Mouse (Mus musculus) forebrain, embryonic 16.5 days (tissue): ENCODE measurements around the gene Ltb4r1. TPM values are rescaled to one million over a fixed set of nuclear protein-coding genes. Genes with fewer than 3 reads are reported as not detected.
A peak's percentile ranks its signal among the peaks of the same experiment; 100 is the strongest.

Source experiments
- ATAC-seq: fragments of 200-750 bp; cut with Nextera tagmentation; 2 replicates; pipeline ENCODE4 v1.8.0; 2017; ENCODE audit warnings: mild to moderate bottlenecking, moderate library complexity
- H3K27ac ChIP-seq: fragments of 300-500 bp; sonication (generic); 2 replicates; pipeline ENCODE4 v1.5.1; 2014; ENCODE audit warnings: low read length, control low read depth
- H3K27me3 ChIP-seq: fragments of 300-500 bp; sonication (generic); replicated peaks from 2 replicates; pipeline ENCODE4 v1.6.1; 2014; ENCODE audit warnings: low read length; ENCODE audit not compliant: control insufficient read depth, insufficient read depth
- H3K36me3 ChIP-seq: fragments of 300-500 bp; sonication (generic); 2 replicates; pipeline ENCODE4 v1.6.1; 2014; ENCODE audit not compliant: control insufficient read depth, insufficient read depth
- H3K4me1 ChIP-seq: fragments of 300-500 bp; sonication (generic); replicated peaks from 2 replicates; pipeline ENCODE4 v1.6.1; 2014; ENCODE audit warnings: low read length; ENCODE audit not compliant: control insufficient read depth, insufficient read depth
- H3K4me2 ChIP-seq: fragments of 300-500 bp; sonication (generic); 2 replicates; pipeline ENCODE4 v1.6.1; 2014; ENCODE audit warnings: mild to moderate bottlenecking, low read length, control low read depth
- H3K4me3 ChIP-seq: fragments of 300-500 bp; sonication (generic); replicated peaks from 2 replicates; pipeline ENCODE4 v1.5.1; 2014; ENCODE audit warnings: mild to moderate bottlenecking, low read length, control low read depth
- H3K9ac ChIP-seq: fragments of 300-500 bp; sonication (generic); replicated peaks from 2 replicates; pipeline ENCODE4 v1.6.1; 2014; ENCODE audit warnings: low read depth, low read length, control low read depth
- H3K9me3 ChIP-seq: fragments of 300-500 bp; sonication (generic); 2 replicates; pipeline ENCODE4 v1.6.1; 2016; ENCODE audit warnings: low read length; ENCODE audit not compliant: control insufficient read depth
- WGBS: fragments of 180-500 bp; shearing (Covaris S2); extraction: QIAGEN DNeasy Blood & Tissue Kit; methylation state at CpG from one replicate; pipeline ENCODE4 v1.1.7; 2014; 5-methylcytosine and 5-hydroxymethylcytosine counted together
- polyA plus RNA-seq: library from polyadenylated mRNA; unstranded; fragments of >200 nt; fragmentation: Nextera tagmentation; extraction: Ambion mirVana; gene quantifications from 2 replicates; pipeline ENCODE4 v1.2.1, GENCODE M21; 2015

Gene Ltb4r1
- polyA plus RNA-seq, 1 experiment from 2014 or later = 0.25 TPM

GRCm38 (mm10) chr14:55762001-55762821 is 3.6 kb upstream of the Ltb4r1 start:
- Histone ChIP-seq H3K27me3 (peaks cover 32% of the 10 kb centered on the region), H3K4me1 (peaks cover 9% of the 10 kb centered on the region), H3K4me3 (peak overlapping the region; percentile 64), H3K27ac (peak overlapping the region; percentile 42), H3K9ac (peak overlapping the region; percentile 85), H3K9me3 (no peaks in the 10 kb centered on the region), H3K36me3 (no peaks in the 10 kb centered on the region), H3K4me2 (peak overlapping the region; percentile 94)
- peak; percentile 69 for ATAC-seq
- under 1% methylated on average over 77 of the region's 77 CpGs for WGBS

GRCm38 (mm10) chr14:55763166-55763565 is 2.6 kb upstream of the Ltb4r1 start:
- no peak overlapping the region for H3K4me2 ChIP-seq
- ATAC-seq = no peak
- WGBS = 69% methylated on average over 7 of the region's 7 CpGs
- peaks cover 34% of the 10 kb centered on the region for H3K27me3 ChIP-seq
- H3K36me3 ChIP-seq = no peaks in the 10 kb centered on the region
- peaks cover 16% of the 10 kb centered on the region for H3K4me1 ChIP-seq
- no peak overlapping the region for H3K27ac ChIP-seq
- H3K4me3 ChIP-seq = no peak overlapping the region
- no peaks in the 10 kb centered on the region for H3K9me3 ChIP-seq
- H3K9ac ChIP-seq = no peak overlapping the region

GRCm38 (mm10) chr14:55767519-55768414 is 2.0 kb downstream of the Ltb4r1 start:
- WGBS = 10% methylated on average over 52 of the region's 52 CpGs
- H3K9me3 ChIP-seq = no peaks in the 10 kb centered on the region
- ATAC-seq = peak; percentile 48

GRCm38 (mm10) chr14:55768555-55768954 is 2.8 kb downstream of the Ltb4r1 start:
- Histone ChIP-seq H3K4me1 (peaks cover 6% of the 10 kb centered on the region; the same call in 1 of the 2 replicates), H3K36me3 (no peaks in the 10 kb centered on the region), H3K4me3 (no peak overlapping the region), H3K9me3 (no peaks in the 10 kb centered on the region), H3K27ac (no peak overlapping the region), H3K9ac (no peak overlapping the region), H3K27me3 (peaks cover 29% of the 10 kb centered on the region), H3K4me2 (no peak overlapping the region)
- 87% methylated on average over 6 of the region's 6 CpGs for WGBS
- no peak for ATAC-seq

More at GRCm38 (mm10) chr14:55767519-55768414, 2.0 kb downstream of the Ltb4r1 start:
- peaks cover 31% of the 10 kb centered on the region for H3K27me3 ChIP-seq
- peak overlapping the region; percentile 55 for H3K4me3 ChIP-seq
- H3K4me1 ChIP-seq = peaks cover 6% of the 10 kb centered on the region; the same call in 1 of the 2 replicates
- H3K27ac ChIP-seq = no peak overlapping the region
- peak overlapping the region; percentile 67 for H3K9ac ChIP-seq
- peak overlapping the region; percentile 79 for H3K4me2 ChIP-seq
- no peaks in the 10 kb centered on the region for H3K36me3 ChIP-seq

GRCm38 (mm10) chr14:55769087-55769703 is 3.4 kb downstream of the Ltb4r1 start:
- no peak overlapping the region for H3K27ac ChIP-seq

GRCm38 (mm10) chr14:55776711-55777110 is 10.9 kb downstream of the Ltb4r1 start:
- Histone ChIP-seq H3K9ac (no peak overlapping the region), H3K4me3 (no peak overlapping the region), H3K36me3 (no peaks in the 10 kb centered on the region), H3K9me3 (no peaks in the 10 kb centered on the region), H3K4me1 (no peaks in the 10 kb centered on the region), H3K27me3 (peaks cover 6% of the 10 kb centered on the region), H3K27ac (no peak overlapping the region), H3K4me2 (no peak overlapping the region)
- ATAC-seq = no peak
- 84% methylated on average over 7 of the region's 7 CpGs for WGBS

More at GRCm38 (mm10) chr14:55769087-55769703, 3.4 kb downstream of the Ltb4r1 start:
- no peaks in the 10 kb centered on the region for H3K9me3 ChIP-seq
- WGBS = 79% methylated on average over 16 of the region's 16 CpGs
- H3K9ac ChIP-seq = no peak overlapping the region
- H3K36me3 ChIP-seq = no peaks in the 10 kb centered on the region
- no peak overlapping the region for H3K4me2 ChIP-seq
- no peak overlapping the region for H3K4me3 ChIP-seq
- ATAC-seq = no peak
- peaks cover 27% of the 10 kb centered on the region for H3K27me3 ChIP-seq
- H3K4me1 ChIP-seq = peaks cover 6% of the 10 kb centered on the region; the same call in 1 of the 2 replicates

- no peaks in the 10 kb centered on the region for H3K9me3 ChIP-seq
- H3K4me3 ChIP-seq = no peak overlapping the region
- WGBS = 73% methylated on average over 3 of the region's 3 CpGs
- no peaks in the 10 kb centered on the region for H3K4me1 ChIP-seq
- H3K9ac ChIP-seq = no peak overlapping the region
- ATAC-seq = no peak
- H3K27ac ChIP-seq = no peak overlapping the region
- H3K27me3 ChIP-seq = peaks cover 9% of the 10 kb centered on the region
- H3K4me2 ChIP-seq = no peak overlapping the region
- no peaks in the 10 kb centered on the region for H3K36me3 ChIP-seq
These were observed 11.4 kb downstream of the Ltb4r1 start for GRCm38 (mm10) chr14:55777176-55777575.

- H3K36me3 ChIP-seq = no peaks in the 10 kb centered on the region
- ATAC-seq = no peak
- 91% methylated on average over 11 of the region's 11 CpGs for WGBS
These were observed 12.0 kb downstream of the Ltb4r1 start for GRCm38 (mm10) chr14:55777806-55778205.

GRCm38 (mm10) chr14:55778686-55779085 is 12.9 kb downstream of the Ltb4r1 start:
- H3K36me3 ChIP-seq = no peaks in the 10 kb centered on the region
- no peak for ATAC-seq
- H3K4me2 ChIP-seq = no peak overlapping the region
- H3K4me3 ChIP-seq = no peak overlapping the region
- 93% methylated on average over 15 of the region's 15 CpGs for WGBS
- peaks cover 23% of the 10 kb centered on the region for H3K27me3 ChIP-seq
- H3K9ac ChIP-seq = no peak overlapping the region
- H3K27ac ChIP-seq = no peak overlapping the region
- H3K9me3 ChIP-seq = no peaks in the 10 kb centered on the region
- H3K4me1 ChIP-seq = peaks cover 5% of the 10 kb centered on the region

More at GRCm38 (mm10) chr14:55777806-55778205, 12.0 kb downstream of the Ltb4r1 start:
- Histone ChIP-seq H3K27me3 (peaks cover 15% of the 10 kb centered on the region), H3K4me3 (no peak overlapping the region), H3K4me2 (no peak overlapping the region), H3K9me3 (no peaks in the 10 kb centered on the region), H3K27ac (no peak overlapping the region), H3K4me1 (no peaks in the 10 kb centered on the region), H3K9ac (no peak overlapping the region)
